Mouse (Mus musculus): ENCODE measurements around the gene Spaca4.

DNA sequence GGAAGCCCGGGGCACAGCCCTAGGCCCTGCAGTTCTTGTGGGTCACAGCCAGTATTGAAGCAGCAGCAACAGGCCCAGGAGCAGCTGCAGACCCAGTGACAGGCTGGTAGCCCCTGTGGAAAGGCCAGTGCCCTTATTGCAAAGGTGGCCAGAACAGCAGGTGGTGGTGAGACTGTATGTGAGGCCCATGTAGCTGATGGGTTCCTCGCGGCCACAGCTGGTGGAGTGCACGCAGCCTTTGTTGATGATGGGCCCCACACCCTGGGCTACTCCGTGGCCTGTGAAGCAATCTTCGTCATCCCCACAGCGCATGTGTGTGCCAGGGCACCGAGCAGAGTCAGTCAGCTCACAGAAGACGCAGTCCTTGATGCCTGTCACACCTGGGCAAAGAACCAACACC lies 462 bp downstream of the Spaca4 start:
- no peak for TF ChIP-seq MXI1 (IDR thresholded peaks at IDR 0.05; ENCODE audit: low read depth, low read length)
- no peak for TF ChIP-seq MYC (IDR thresholded peaks at IDR 0.05; ENCODE audit: low read depth, low read length)
- TF ChIP-seq POLR2A (IDR thresholded peaks at IDR 0.05; ENCODE audit: low read depth, low read length): no peak
- TF ChIP-seq CTCF (conservative IDR thresholded peaks at IDR 0.05 in 1 of 2, IDR thresholded peaks at IDR 0.05 in 1 of 2; ENCODE audit: low read depth in 2 of 2, low read length in 2 of 2): no peak
- TF ChIP-seq ELF1 (IDR thresholded peaks at IDR 0.05; ENCODE audit: low read depth, low read length): no peak
- TF ChIP-seq BHLHE40 (IDR thresholded peaks at IDR 0.05; ENCODE audit: low read depth, low read length): no peak
- TF ChIP-seq ETS1 (conservative IDR thresholded peaks at IDR 0.05; ENCODE audit: low read depth, low read length): no peak
- TF ChIP-seq EP300 (IDR thresholded peaks at IDR 0.05; ENCODE audit: low read length): no peak
- TF ChIP-seq JUND (conservative IDR thresholded peaks at IDR 0.05; ENCODE audit: low read depth, low read length): no peak

All from CH12.LX (cell line).